Mouse (Mus musculus): Measurements from ENCODE around the gene Cnp. TPM values are rescaled to one million over a fixed set of nuclear protein-coding genes. Genes with fewer than 3 reads are reported as not detected.

Gene Cnp
- polyA plus RNA-seq, 1 experiment from 2014 or later: 31.7 TPM

GRCm38 (mm10) chr11:100561748-100562147, 13.0 kb upstream of the Cnp start:
- no peak for ATAC-seq (ENCODE audit: low FRiP score, low read depth)
- H3K4me2 ChIP-seq (replicated peaks): no peak overlapping the region
- H3K4me3 ChIP-seq: no peak overlapping the region
- no peaks in the 10 kb centered on the region for H3K9me3 ChIP-seq
- WGBS: 75% methylated on average over 5 of the region's 5 CpGs
- no peaks in the 10 kb centered on the region for H3K27me3 ChIP-seq
- H3K36me3 ChIP-seq: no peaks in the 10 kb centered on the region
- no peak overlapping the region for H3K9ac ChIP-seq
- H3K27ac ChIP-seq: no peak overlapping the region
- no peaks in the 10 kb centered on the region for H3K4me1 ChIP-seq

GRCm38 (mm10) chr11:100564297-100564696, 10.4 kb upstream of the Cnp start:
- ATAC-seq (ENCODE audit: low FRiP score, low read depth): no peak
- H3K9ac ChIP-seq: no peak overlapping the region
- WGBS: 78% methylated on average over 15 of the region's 15 CpGs

DNA sequence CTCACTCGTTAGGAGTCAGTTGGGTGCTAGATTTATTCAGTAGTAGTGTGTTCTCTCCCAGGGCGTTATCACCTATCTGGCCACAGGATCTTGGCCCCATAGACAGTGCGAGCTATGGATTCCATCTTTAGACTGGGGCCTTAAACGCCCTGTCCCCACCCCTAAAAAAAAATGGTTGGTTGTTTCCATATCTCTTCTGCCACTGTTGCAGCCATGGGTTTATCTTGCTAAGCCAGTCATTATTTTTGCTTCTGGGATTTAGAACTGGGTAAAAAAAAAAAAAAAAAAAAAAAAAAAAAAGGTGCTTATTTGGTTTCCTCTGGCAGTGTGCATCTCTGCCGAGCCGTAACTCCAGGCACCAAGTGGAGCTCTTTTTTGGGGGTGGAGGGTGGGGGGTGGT, 10.0 kb upstream of the Cnp start:
- no peak overlapping the region for H3K27ac ChIP-seq
- ATAC-seq (ENCODE audit: low FRiP score, low read depth): no peak
- no peak overlapping the region for H3K4me2 ChIP-seq (replicated peaks)
- WGBS: 89% methylated on average over 6 of the region's 6 CpGs
- no peak overlapping the region for H3K4me3 ChIP-seq
- H3K4me1 ChIP-seq: no peaks in the 10 kb centered on the region
- H3K9me3 ChIP-seq: no peaks in the 10 kb centered on the region
- no peaks in the 10 kb centered on the region for H3K27me3 ChIP-seq
- H3K9ac ChIP-seq: no peak overlapping the region
- no peaks in the 10 kb centered on the region for H3K36me3 ChIP-seq

More at GRCm38 (mm10) chr11:100564297-100564696, 10.4 kb upstream of the Cnp start:
- Histone ChIP-seq H3K4me2 (replicated peaks) (no peak overlapping the region), H3K27ac (no peak overlapping the region), H3K27me3 (no peaks in the 10 kb centered on the region), H3K4me3 (no peak overlapping the region), H3K36me3 (no peaks in the 10 kb centered on the region), H3K4me1 (no peaks in the 10 kb centered on the region), H3K9me3 (no peaks in the 10 kb centered on the region)

- H3K36me3 ChIP-seq: no peaks in the 10 kb centered on the region
Measured at GRCm38 (mm10) chr11:100567229-100567628, 7.5 kb upstream of the Cnp start.

GRCm38 (mm10) chr11:100567815-100568245, 6.9 kb upstream of the Cnp start:
- no peak overlapping the region for H3K4me3 ChIP-seq
- H3K9me3 ChIP-seq: no peaks in the 10 kb centered on the region
- ATAC-seq (ENCODE audit: low FRiP score, low read depth): no peak
- 48% methylated on average over 9 of the region's 9 CpGs for WGBS
- H3K36me3 ChIP-seq: no peaks in the 10 kb centered on the region
- H3K27ac ChIP-seq: no peak overlapping the region
- no peak overlapping the region for H3K9ac ChIP-seq
- H3K4me2 ChIP-seq (replicated peaks): no peak overlapping the region
- H3K4me1 ChIP-seq: peaks cover 8% of the 10 kb centered on the region
- peaks cover 17% of the 10 kb centered on the region for H3K27me3 ChIP-seq

More at GRCm38 (mm10) chr11:100567229-100567628, 7.5 kb upstream of the Cnp start:
- no peak overlapping the region for H3K4me2 ChIP-seq (replicated peaks)
- WGBS: 76% methylated on average over 5 of the region's 5 CpGs
- H3K9ac ChIP-seq: no peak overlapping the region
- H3K4me3 ChIP-seq: no peak overlapping the region
- peaks cover 8% of the 10 kb centered on the region for H3K4me1 ChIP-seq
- H3K27me3 ChIP-seq: peaks cover 17% of the 10 kb centered on the region
- H3K9me3 ChIP-seq: no peaks in the 10 kb centered on the region
- ATAC-seq (ENCODE audit: low FRiP score, low read depth): no peak
- no peak overlapping the region for H3K27ac ChIP-seq

DNA sequence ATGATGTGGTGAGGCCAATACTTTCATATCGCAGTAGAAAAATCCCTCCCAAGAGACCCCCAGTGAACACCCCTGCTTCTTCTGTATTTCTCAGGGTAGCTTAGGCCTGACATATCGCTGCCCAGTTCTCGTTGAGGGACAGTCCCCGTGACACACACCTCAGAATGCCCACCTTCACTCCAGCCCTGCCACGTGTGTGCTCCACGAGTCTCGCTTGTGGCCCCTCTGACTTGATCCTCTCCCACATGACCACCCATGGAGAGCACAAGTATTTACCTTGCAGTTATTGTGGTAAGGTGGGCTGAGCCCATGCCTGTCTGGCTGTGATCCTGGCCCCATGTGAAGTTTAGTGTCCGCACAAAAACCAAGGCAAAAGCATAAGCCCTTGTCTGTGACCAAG, 6.0 kb upstream of the Cnp start:
- 83% methylated on average over 8 of the region's 8 CpGs for WGBS

DNA sequence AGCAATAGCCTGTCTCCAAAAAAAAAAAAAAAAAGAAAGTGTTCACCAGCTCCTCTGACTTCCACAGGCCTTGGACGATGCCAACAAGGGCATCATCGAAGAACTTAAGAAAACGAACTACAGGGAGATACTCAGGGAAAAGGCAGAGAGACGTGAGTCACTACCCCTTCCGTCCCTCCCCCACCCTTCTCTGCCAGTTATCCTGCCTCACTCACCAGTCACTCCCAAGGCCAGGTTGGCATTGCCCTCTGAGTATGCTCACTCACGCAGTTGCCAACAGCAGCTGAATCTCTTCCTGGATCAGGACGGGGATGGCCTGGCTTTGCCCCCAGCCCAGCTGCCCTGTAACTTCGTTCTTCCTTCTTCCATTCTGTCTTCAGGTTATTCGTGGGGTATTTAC, 4.9 kb upstream of the Cnp start:
- H3K4me1 ChIP-seq: peaks cover 8% of the 10 kb centered on the region
- H3K9ac ChIP-seq: no peak overlapping the region
- no peaks in the 10 kb centered on the region for H3K9me3 ChIP-seq
- H3K36me3 ChIP-seq: no peaks in the 10 kb centered on the region
- 60% methylated on average over 9 of the region's 9 CpGs for WGBS
- no peak overlapping the region for H3K27ac ChIP-seq
- ATAC-seq (ENCODE audit: low FRiP score, low read depth): no peak
- H3K4me3 ChIP-seq: no peak overlapping the region
- no peak overlapping the region for H3K4me2 ChIP-seq (replicated peaks)
- H3K27me3 ChIP-seq: peaks cover 17% of the 10 kb centered on the region

More for the DNA sequence above, 6.0 kb upstream of the Cnp start:
- Histone ChIP-seq H3K27me3 (peaks cover 17% of the 10 kb centered on the region), H3K9me3 (no peaks in the 10 kb centered on the region), H3K27ac (no peak overlapping the region), H3K36me3 (no peaks in the 10 kb centered on the region), H3K4me2 (replicated peaks) (no peak overlapping the region), H3K4me3 (no peak overlapping the region), H3K4me1 (peaks cover 8% of the 10 kb centered on the region), H3K9ac (no peak overlapping the region)
- no peak for ATAC-seq (ENCODE audit: low FRiP score, low read depth)

DNA sequence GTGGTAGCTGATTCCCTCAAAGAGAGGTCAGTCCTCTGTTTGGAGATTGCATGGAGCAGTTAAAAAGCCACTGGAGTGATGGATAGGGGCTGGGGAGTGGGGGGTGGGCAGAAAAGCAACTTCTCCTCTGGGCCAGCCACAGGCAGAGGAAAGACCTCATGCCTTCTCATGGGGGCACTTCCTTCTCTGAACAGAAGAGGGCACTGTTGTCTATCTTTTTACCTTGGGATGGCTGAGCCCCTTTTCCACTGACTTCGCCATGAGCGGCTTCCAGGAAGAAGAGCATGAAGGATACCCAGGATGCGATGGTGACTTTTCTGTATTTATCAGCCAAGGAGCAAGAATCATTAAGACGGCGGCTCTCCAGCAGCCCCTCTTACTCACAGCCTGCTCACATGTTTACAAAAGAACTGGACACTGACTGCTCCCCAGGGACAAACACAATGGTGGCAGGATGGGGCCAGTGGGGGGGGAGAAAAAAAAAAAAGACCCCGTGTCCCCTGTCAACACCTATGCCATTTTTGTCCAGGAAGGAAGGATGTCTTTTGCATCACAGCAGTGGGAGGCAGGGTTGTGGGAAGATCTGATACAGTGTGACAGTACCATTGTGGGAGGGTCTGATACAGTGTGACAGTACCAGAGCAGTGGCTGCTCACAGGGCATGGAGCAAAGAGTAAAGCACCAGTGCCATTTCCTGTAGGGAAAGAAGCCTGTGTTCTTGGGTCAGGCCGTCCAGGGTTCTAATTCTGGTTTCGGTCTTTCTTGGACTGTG, 4.1 kb upstream of the Cnp start:
- peaks cover 17% of the 10 kb centered on the region for H3K27me3 ChIP-seq
- peaks cover 13% of the 10 kb centered on the region for H3K4me1 ChIP-seq
- no peaks in the 10 kb centered on the region for H3K9me3 ChIP-seq
- peak overlapping the region; percentile 14 for H3K4me3 ChIP-seq
- peak; percentile 16; the same call in 1 of the 2 replicates for ATAC-seq (ENCODE audit: low FRiP score, low read depth)
- H3K9ac ChIP-seq: 0 out of 2 replicates have a peak overlapping the region, but pooled peaks have one; percentile 43
- WGBS: 11% methylated on average over 8 of the region's 8 CpGs
- no peak overlapping the region for H3K27ac ChIP-seq
- H3K4me2 ChIP-seq (replicated peaks): peak overlapping the region; percentile 54
- no peaks in the 10 kb centered on the region for H3K36me3 ChIP-seq

DNA sequence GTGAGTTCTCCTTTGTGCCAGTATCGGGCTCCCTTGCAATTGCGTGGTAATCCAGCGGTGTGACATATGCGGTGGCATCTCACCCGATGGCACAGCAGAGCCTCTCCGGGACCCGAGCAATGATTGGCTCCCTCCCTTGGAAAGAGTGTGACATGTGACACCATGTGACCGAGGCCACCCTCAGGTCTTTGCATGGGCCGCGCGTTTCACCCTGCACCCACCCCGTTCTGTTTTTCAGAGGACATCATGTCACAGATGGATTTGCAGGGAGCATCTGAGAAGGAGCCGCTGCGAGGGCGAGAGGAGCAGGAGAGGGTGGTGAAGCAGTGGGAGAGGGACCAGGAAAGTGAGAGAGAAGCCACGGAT, 3.5 kb upstream of the Cnp start:
- Histone ChIP-seq H3K4me2 (replicated peaks) (peak overlapping the region; percentile 54), H3K4me3 (peak overlapping the region; percentile 14), H3K27me3 (peaks cover 17% of the 10 kb centered on the region), H3K36me3 (no peaks in the 10 kb centered on the region; the same call in 1 of the 2 replicates), H3K9me3 (no peaks in the 10 kb centered on the region), H3K4me1 (peaks cover 19% of the 10 kb centered on the region), H3K27ac (no peak overlapping the region), H3K9ac (0 out of 2 replicates have a peak overlapping the region, but pooled peaks have one; percentile 43)
- 6% methylated on average over 16 of the region's 16 CpGs for WGBS
- ATAC-seq (ENCODE audit: low FRiP score, low read depth): no peak

DNA sequence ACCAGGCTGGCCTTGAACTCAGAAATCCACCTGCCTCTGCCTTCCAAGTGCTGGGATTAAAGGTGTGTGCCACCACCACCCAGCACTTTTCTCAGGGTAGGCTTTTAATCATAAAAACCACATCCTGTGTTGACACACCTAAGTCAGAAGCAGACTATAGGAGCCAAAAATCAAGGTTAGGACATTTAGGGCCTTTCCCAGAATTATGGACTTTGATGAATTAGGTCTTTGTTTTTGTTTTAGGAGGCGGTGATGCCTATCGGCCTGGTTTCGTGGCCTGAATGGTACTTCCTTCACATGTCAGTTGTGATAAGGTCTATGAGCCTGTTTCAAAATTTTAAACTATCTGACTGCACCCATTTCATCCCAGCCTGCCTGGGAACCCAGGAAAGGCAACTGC, 516 bp upstream of the Cnp start:
- WGBS: 91% methylated on average over 3 of the region's 3 CpGs
- H3K4me1 ChIP-seq: peaks cover 24% of the 10 kb centered on the region
- peaks cover 17% of the 10 kb centered on the region for H3K27me3 ChIP-seq
- H3K27ac ChIP-seq: peak overlapping the region; percentile 74
- H3K9me3 ChIP-seq: no peaks in the 10 kb centered on the region
- H3K36me3 ChIP-seq: peaks cover 20% of the 10 kb centered on the region
- H3K4me3 ChIP-seq: peak overlapping the region; percentile 65
- ATAC-seq (ENCODE audit: low FRiP score, low read depth): no peak
- no peak overlapping the region for H3K9ac ChIP-seq
- H3K4me2 ChIP-seq (replicated peaks): peak overlapping the region; percentile 73

DNA sequence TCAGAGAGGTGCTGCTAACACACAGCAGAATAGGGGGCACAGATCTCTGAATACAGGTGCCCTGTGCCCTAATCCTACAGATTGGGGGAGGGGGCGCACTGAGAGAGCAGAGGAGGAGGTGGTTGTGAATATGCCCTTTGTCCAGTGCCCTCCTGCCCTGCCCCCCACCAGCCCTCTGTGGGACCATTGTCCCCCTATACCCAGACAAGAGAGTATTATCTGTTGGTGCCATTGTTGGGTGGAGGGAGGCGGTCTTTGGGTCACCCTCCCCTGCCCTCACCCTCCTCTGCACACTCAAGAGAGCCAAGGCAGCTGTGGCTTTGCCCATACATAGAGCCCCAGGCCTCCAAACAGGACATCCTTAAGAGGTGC, 766 bp downstream of the Cnp start:
- 53% methylated on average over 2 of the region's 2 CpGs for WGBS
- Histone ChIP-seq H3K9ac (peak overlapping the region; percentile 72), H3K27ac (peak overlapping the region; percentile 74; the same call in 1 of the 2 replicates), H3K27me3 (peaks cover 17% of the 10 kb centered on the region), H3K4me1 (peaks cover 24% of the 10 kb centered on the region), H3K4me3 (peak overlapping the region; percentile 65), H3K36me3 (peaks cover 33% of the 10 kb centered on the region), H3K4me2 (replicated peaks) (peak overlapping the region; percentile 73), H3K9me3 (no peaks in the 10 kb centered on the region)
- ATAC-seq (ENCODE audit: low FRiP score, low read depth): 0 out of 2 replicates have a peak, but pooled peaks have one; percentile 7

DNA sequence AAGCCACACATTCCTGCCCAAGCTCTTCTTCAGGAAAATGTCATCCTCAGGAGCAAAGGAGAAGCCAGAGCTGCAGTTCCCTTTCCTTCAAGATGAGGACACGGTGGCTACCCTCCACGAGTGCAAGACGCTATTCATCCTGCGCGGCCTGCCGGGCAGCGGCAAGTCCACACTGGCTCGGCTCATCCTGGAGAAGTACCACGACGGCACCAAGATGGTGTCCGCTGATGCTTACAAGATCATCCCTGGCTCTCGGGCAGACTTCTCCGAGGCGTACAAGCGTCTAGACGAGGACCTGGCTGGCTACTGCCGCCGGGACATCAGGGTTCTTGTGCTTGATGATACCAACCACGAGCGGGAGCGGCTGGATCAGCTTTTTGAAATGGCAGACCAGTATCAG, 1.6 kb downstream of the Cnp start:
- 67% methylated on average over 21 of the region's 21 CpGs for WGBS
- no peak overlapping the region for H3K9ac ChIP-seq
- H3K4me1 ChIP-seq: peaks cover 17% of the 10 kb centered on the region
- H3K27ac ChIP-seq: peak overlapping the region; percentile 10; the same call in 1 of the 2 replicates
- H3K4me2 ChIP-seq (replicated peaks): peak overlapping the region; percentile 73; the same call in 1 of the 2 replicates
- H3K9me3 ChIP-seq: no peaks in the 10 kb centered on the region
- H3K27me3 ChIP-seq: peaks cover 10% of the 10 kb centered on the region
- peaks cover 41% of the 10 kb centered on the region for H3K36me3 ChIP-seq
- no peak overlapping the region for H3K4me3 ChIP-seq
- ATAC-seq (ENCODE audit: low FRiP score, low read depth): no peak

All from limb, embryonic 13.5 days (tissue).